Mouse (Mus musculus) MEL (cell line): ENCODE results near the gene Gm28374. TPM values are rescaled to one million over a fixed set of nuclear protein-coding genes. Genes with fewer than 3 reads are reported as not detected.
"Not testable (repeated sequence)": the region's sequence is repeated elsewhere in the genome, so short reads cannot be mapped to it uniquely, and the experiment has no call there.

Experiments
- DNase-seq: peaks from one replicate; pipeline ENCODE4 v3.0.0; 2011; ENCODE audit warnings: low read depth, low spot score
- H3K27ac ChIP-seq: 2 replicates; pipeline ENCODE4 v1.5.1; 2012; ENCODE audit warnings: low read depth, mild to moderate bottlenecking, control low read depth, low read length, moderate library complexity; ENCODE audit not compliant: control insufficient read depth
- H3K27me3 ChIP-seq, 2 experiments: fragments of 150-350 bp in 1 of 2; sonication (generic) in 1 of 2; 2 replicates each; pipeline ENCODE4 v1.6.1; 2012; ENCODE audit warnings: low read length in 2 of 2, mild to moderate bottlenecking in 2 of 2, improper control_type of control experiment in 1 of 2, moderate library complexity in 1 of 2; ENCODE audit not compliant: insufficient read depth in 2 of 2, control insufficient read depth in 1 of 2
- H3K36me3 ChIP-seq, 2 experiments: 2 replicates each; pipeline ENCODE4 v1.6.1; 2012 to 2014; ENCODE audit warnings: low read length in 2 of 2, improper control_type of control experiment in 1 of 2, inconsistent platforms in 1 of 2, mild to moderate bottlenecking in 1 of 2; ENCODE audit not compliant: insufficient read depth in 2 of 2, control insufficient read depth in 1 of 2
- H3K4me1 ChIP-seq, 2 experiments: fragments of 150-350 bp in 1 of 2; sonication (generic) in 1 of 2; 2 replicates each; pipeline ENCODE4 v1.6.1; 2012; ENCODE audit warnings: low read length in 2 of 2, improper control_type of control experiment in 1 of 2, mild to moderate bottlenecking in 1 of 2; ENCODE audit not compliant: insufficient read depth in 2 of 2, control insufficient read depth in 1 of 2
- H3K4me3 ChIP-seq, 2 experiments: fragments of 150-350 bp in 1 of 2; sonication (generic) in 1 of 2; 2 replicates each; pipeline ENCODE4 v1.5.1; 2012; ENCODE audit warnings: low read depth in 2 of 2, low read length in 2 of 2, mild to moderate bottlenecking in 2 of 2, moderate library complexity in 2 of 2, control low read depth in 1 of 2, improper control_type of control experiment in 1 of 2; ENCODE audit not compliant: control insufficient read depth in 1 of 2, insufficient read depth in 1 of 2
- H3K79me2 ChIP-seq: 2 replicates; pipeline ENCODE4 v1.6.1; 2012; ENCODE audit warnings: mild to moderate bottlenecking, low read length, moderate library complexity; ENCODE audit not compliant: control insufficient read depth, poor library complexity, insufficient read depth
- H3K9ac ChIP-seq: 2 replicates; pipeline ENCODE4 v1.6.1; 2012; ENCODE audit warnings: low read depth, mild to moderate bottlenecking, control low read depth, low read length, moderate library complexity; ENCODE audit not compliant: control insufficient read depth, poor library complexity, severe bottlenecking
- H3K9me3 ChIP-seq: fragments of 150-350 bp; sonication (generic); replicated peaks from 2 replicates; pipeline ENCODE4 v1.6.1; 2012; ENCODE audit warnings: mild to moderate bottlenecking, low read length, improper control_type of control experiment, moderate library complexity; ENCODE audit not compliant: insufficient read depth
- CHD1 ChIP-seq: IDR thresholded peaks from 2 replicates; pipeline ENCODE4 v1.6.1; 2012; ENCODE audit warnings: low read depth, mild to moderate bottlenecking, inconsistent platforms, low read length, improper control_type of control experiment
- CHD2 ChIP-seq: IDR thresholded peaks from 2 replicates; pipeline ENCODE4 v1.6.1; 2011; ENCODE audit warnings: low read length, improper control_type of control experiment
- CTCF ChIP-seq, 3 experiments: IDR thresholded peaks in 2 of 3; conservative IDR thresholded peaks in 1 of 3; 2 replicates each; pipeline ENCODE4 v1.5.1; 2011 to 2012; ENCODE audit warnings: low read length in 3 of 3, low read depth in 2 of 3, mild to moderate bottlenecking in 2 of 3, improper control_type of control experiment in 1 of 3, inconsistent platforms in 1 of 3, mixed read lengths in 1 of 3, moderate library complexity in 1 of 3; ENCODE audit not compliant: control insufficient read depth in 1 of 3, insufficient read depth in 1 of 3, poor library complexity in 1 of 3, severe bottlenecking in 1 of 3
- E2F4 ChIP-seq: IDR thresholded peaks from 2 replicates; pipeline ENCODE4 v1.6.1; 2011; ENCODE audit warnings: low read depth, low read length, improper control_type of control experiment, borderline replicate concordance
- EP300 ChIP-seq, 2 experiments: IDR thresholded peaks; 2 replicates each; pipeline ENCODE4 v1.6.1; 2011; ENCODE audit warnings: improper control_type of control experiment in 2 of 2, low read length in 2 of 2, low read depth in 1 of 2, mild to moderate bottlenecking in 1 of 2
- ETS1 ChIP-seq: IDR thresholded peaks from 2 replicates; pipeline ENCODE4 v1.6.1; 2012; ENCODE audit warnings: low read depth, mild to moderate bottlenecking, inconsistent platforms, low read length, improper control_type of control experiment, moderate library complexity
- GABPA ChIP-seq: IDR thresholded peaks from 2 replicates; pipeline ENCODE4 v1.6.1; 2012; ENCODE audit warnings: low read depth, mild to moderate bottlenecking, inconsistent platforms, low read length, improper control_type of control experiment, moderate library complexity
- GATA1 ChIP-seq: IDR thresholded peaks from 2 replicates; pipeline ENCODE4 v1.6.1; 2011; ENCODE audit warnings: low read depth, low read length, improper control_type of control experiment
- HCFC1 ChIP-seq: IDR thresholded peaks from 2 replicates; pipeline ENCODE4 v1.6.1; 2012; ENCODE audit warnings: low read depth, mild to moderate bottlenecking, inconsistent platforms, low read length, improper control_type of control experiment, moderate library complexity
- JUND ChIP-seq: IDR thresholded peaks from 2 replicates; pipeline ENCODE4 v1.6.1; 2011; ENCODE audit warnings: low read depth, mild to moderate bottlenecking, improper control_type of control experiment, low read length
- KAT2A ChIP-seq: conservative IDR thresholded peaks from 2 replicates; pipeline ENCODE4 v1.6.1; 2012; ENCODE audit warnings: low read depth, low read length, improper control_type of control experiment, inconsistent platforms
- MYB ChIP-seq: IDR thresholded peaks from 2 replicates; pipeline ENCODE4 v1.6.1; 2011; ENCODE audit warnings: mild to moderate bottlenecking, low read depth, low read length, improper control_type of control experiment
- MYC ChIP-seq: IDR thresholded peaks from 2 replicates; pipeline ENCODE4 v1.6.1; 2011; ENCODE audit warnings: low read depth, mild to moderate bottlenecking, low read length, improper control_type of control experiment, moderate library complexity
- NELFE ChIP-seq: IDR thresholded peaks from 2 replicates; pipeline ENCODE4 v1.6.1; 2011; ENCODE audit warnings: low read depth, low read length, improper control_type of control experiment
- RCOR1 ChIP-seq: IDR thresholded peaks from 2 replicates; pipeline ENCODE4 v1.6.1; 2012; ENCODE audit warnings: low read depth, mild to moderate bottlenecking, inconsistent platforms, low read length, improper control_type of control experiment
- SIN3A ChIP-seq: IDR thresholded peaks from 2 replicates; pipeline ENCODE4 v1.6.1; 2012; ENCODE audit warnings: low read length, improper control_type of control experiment, inconsistent platforms
- TAL1 ChIP-seq: IDR thresholded peaks from 2 replicates; pipeline ENCODE4 v1.6.1; 2012; ENCODE audit warnings: mild to moderate bottlenecking, inconsistent platforms, low read length, moderate library complexity, mixed read lengths
- TCF12 ChIP-seq: IDR thresholded peaks from 2 replicates; pipeline ENCODE4 v1.6.1; 2014; ENCODE audit warnings: low read depth, mild to moderate bottlenecking, inconsistent platforms, low read length, improper control_type of control experiment, moderate library complexity
- USF1 ChIP-seq: IDR thresholded peaks from 2 replicates; pipeline ENCODE4 v1.6.1; 2014; ENCODE audit warnings: low read depth, mild to moderate bottlenecking, inconsistent platforms, low read length, improper control_type of control experiment, moderate library complexity
- USF2 ChIP-seq, 2 experiments: IDR thresholded peaks; 2 replicates each; pipeline ENCODE4 v1.6.1; 2011 to 2012; ENCODE audit warnings: improper control_type of control experiment in 2 of 2, low read length in 2 of 2, borderline replicate concordance in 1 of 2, inconsistent platforms in 1 of 2, low read depth in 1 of 2, mild to moderate bottlenecking in 1 of 2; ENCODE audit not compliant: insufficient read depth in 1 of 2
- ZKSCAN1 ChIP-seq: IDR thresholded peaks from 2 replicates; pipeline ENCODE4 v1.6.1; 2012; ENCODE audit warnings: low read depth, mild to moderate bottlenecking, inconsistent platforms, low read length, improper control_type of control experiment, moderate library complexity
- ZNF384 ChIP-seq: IDR thresholded peaks from 2 replicates; pipeline ENCODE4 v1.6.1; 2012; ENCODE audit warnings: low read depth, mild to moderate bottlenecking, inconsistent platforms, low read length, improper control_type of control experiment
- polyA plus RNA-seq, 2 experiments: library from polyadenylated mRNA; stranded (reverse) in 1 of 2; unstranded in 1 of 2; fragments of >175 nt in 1 of 2; fragments of >200 nt in 1 of 2; gene quantifications; 2 replicates each; pipeline versions ENCODE4 v1.2.1 to v1.2.4; 2012; ENCODE audit warnings: low replicate concordance in 2 of 2, low read depth in 1 of 2; ENCODE audit not compliant: insufficient read length in 2 of 2, insufficient read depth in 1 of 2, missing spikeins in 1 of 2
- total RNA-seq: library from RNA; depleted of rRNA; stranded (reverse); fragments of 300-350 nt; gene quantifications from 2 replicates; pipeline ENCODE4 v1.2.3, GENCODE M21; 2012; rRNA removed

Gene Gm28374
- total RNA-seq (0.42 and 0.65 TPM in 2 replicates), polyA plus RNA-seq (under 1 TPM in 1 of 2 experiments, not detected in 1; 0.46 TPM)

DNA sequence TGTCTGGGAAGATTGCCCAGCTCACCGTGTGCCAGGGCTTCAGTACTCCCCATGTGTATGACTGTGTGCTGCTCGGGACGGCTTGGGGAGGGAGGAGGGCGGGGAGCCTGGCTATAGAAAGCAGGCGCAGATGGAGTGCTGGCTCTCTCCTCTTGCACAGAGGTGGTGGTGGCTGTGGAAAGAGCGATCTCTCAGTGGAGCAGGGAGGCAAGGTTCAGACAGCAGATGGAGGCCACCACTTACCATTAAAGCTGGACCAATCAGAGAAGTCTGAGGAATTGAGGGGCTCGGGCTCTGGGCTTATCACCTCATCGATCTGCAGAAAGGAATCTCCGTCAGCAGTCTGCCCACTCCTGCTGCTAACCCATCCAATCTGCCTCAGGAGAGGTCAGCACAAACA, at the start of gene Gm28374:
Gene Gm28374 (minus strand): TSS at position 101 of the 400 bp plus-strand sequence.
- H3K27ac ChIP-seq: no peak within 1 kb of the TSS
- H3K36me3 ChIP-seq: peaks cover 0 to 9% of the 10 kb centered on the region in 2 experiments
- H3K9ac ChIP-seq: no peak within 1 kb of the TSS

DNA sequence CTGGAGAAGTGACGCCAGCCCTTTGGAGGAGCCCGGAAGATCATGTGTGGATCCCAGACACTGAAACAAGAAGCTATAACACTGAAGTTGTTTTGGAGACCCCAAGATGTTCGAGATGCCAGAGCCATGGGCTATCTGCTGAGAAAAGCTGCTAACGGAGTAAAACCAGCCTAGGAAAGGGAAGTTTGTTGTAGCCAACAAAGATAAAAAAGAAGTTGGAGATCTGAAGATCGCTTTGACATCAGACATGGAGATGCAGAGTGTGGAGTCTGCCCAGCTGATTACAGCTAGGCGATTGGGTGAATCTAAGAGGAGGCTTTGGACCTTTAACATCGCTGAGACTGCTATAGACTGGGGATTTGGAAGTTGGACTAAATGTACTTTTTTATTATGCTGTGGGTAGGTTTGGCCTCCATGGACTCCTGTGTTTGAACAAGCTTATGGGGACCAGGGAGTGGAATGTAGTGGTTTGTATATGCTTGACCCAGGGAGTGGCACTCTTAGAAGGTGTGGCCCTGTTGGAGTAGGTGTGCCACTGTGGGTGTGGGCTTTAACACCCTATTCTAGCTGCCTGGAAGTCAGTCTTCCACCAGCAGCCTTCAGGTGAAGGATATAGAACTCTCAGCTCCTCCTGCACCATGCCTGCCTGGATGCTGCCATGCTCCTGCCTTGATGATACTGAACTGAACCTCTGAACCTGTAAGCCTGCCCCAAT, 48.5 kb upstream of the Gm28374 start:
- DNase-seq: peak; percentile 61
- Histone ChIP-seq H3K27ac (peak overlapping the region; percentile 44), H3K36me3 (peaks cover under 1 to 24% of the 10 kb centered on the region in 2 experiments; a peak in 2 of 4 replicates), H3K4me1 (peaks cover 9 to 46% of the 10 kb centered on the region in 2 experiments; a peak in 3 of 4 replicates)
- not testable (repeated sequence) for H3K9ac ChIP-seq, H3K4me3 ChIP-seq, H3K27me3 ChIP-seq, H3K9me3 ChIP-seq, H3K79me2 ChIP-seq
- TF ChIP-seq TAL1 (peak; percentile 14; the same call in 1 of the 2 replicates), GATA1 (peak; percentile 79), RCOR1 (peak; percentile 71), EP300 (IDR thresholded peaks at IDR 0.05; ENCODE audit: low read depth in 1 of 2, low read length in 2 of 2) (peak; percentile 57 to 81), SIN3A (peak; percentile 70), ETS1 (peak; percentile 86), MYB (0 out of 2 replicates have a peak, but pooled peaks have one; percentile 45), TCF12 (peak; percentile 73), HCFC1 (0 out of 2 replicates have a peak, but pooled peaks have one; percentile 18)

More for the DNA sequence above, at the start of gene Gm28374:
- no peak for DNase-seq
- TF ChIP-seq MYB (no peak), CTCF (IDR thresholded peaks at IDR 0.05 in 2 of 3, conservative IDR thresholded peaks at IDR 0.05 in 1 of 3; ENCODE audit: control insufficient read depth in 1 of 3, insufficient read depth in 1 of 3, low read depth in 2 of 3, low read length in 3 of 3, poor library complexity in 1 of 3, severe bottlenecking in 1 of 3) (no peak), E2F4 (no peak), USF2 (IDR thresholded peaks at IDR 0.05; ENCODE audit: borderline replicate concordance in 1 of 2, insufficient read depth in 1 of 2, low read depth in 1 of 2, low read length in 2 of 2) (no peak), HCFC1 (no peak), MYC (no peak), KAT2A (no peak), ZKSCAN1 (no peak), RCOR1 (no peak), NELFE (no peak), GABPA (no peak), GATA1 (no peak), JUND (no peak), CHD2 (no peak), ZNF384 (no peak), CHD1 (no peak), TCF12 (no peak), USF1 (no peak)
- H3K27me3 ChIP-seq: no peaks in the 10 kb centered on the region
- peaks cover 22% of the 10 kb centered on the region for H3K79me2 ChIP-seq
- H3K4me3 ChIP-seq: no peak within 1 kb of the TSS
- H3K4me1 ChIP-seq: peaks cover 0 to 5% of the 10 kb centered on the region in 2 experiments; a peak in 2 of 4 replicates
- no peaks in the 10 kb centered on the region for H3K9me3 ChIP-seq
